Mouse (Mus musculus): ENCODE results near the gene Syce2.
A peak's percentile ranks its signal among the peaks of the same experiment; 100 is the strongest.
"Not testable (repeated sequence)": the region's sequence is repeated elsewhere in the genome, so short reads cannot be mapped to it uniquely, and the experiment has no call there.

Syce2 gene

DNA sequence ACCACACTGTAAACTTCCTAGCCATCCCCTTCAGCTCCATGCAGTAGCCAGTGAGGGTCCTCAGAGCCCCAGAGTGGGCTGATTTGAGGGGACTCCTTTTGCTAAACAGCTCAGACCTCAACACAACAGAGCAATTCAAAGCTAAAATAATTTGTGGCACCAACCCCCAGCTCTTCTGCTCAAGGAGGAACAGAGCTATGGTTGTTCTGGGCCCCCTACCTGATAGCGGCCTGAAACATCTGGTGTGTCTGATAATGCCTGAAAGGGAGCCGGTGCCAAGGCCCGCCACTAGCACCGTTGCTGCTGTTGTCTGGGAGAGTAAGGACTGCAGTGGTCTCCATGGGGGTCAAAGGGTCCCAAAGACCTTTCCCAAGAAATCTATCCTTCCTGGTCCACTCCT, 29.2 kb downstream of the Syce2 start:
- DNase-seq (ENCODE audit: extremely low spot score, low spot score): no peak

DNA sequence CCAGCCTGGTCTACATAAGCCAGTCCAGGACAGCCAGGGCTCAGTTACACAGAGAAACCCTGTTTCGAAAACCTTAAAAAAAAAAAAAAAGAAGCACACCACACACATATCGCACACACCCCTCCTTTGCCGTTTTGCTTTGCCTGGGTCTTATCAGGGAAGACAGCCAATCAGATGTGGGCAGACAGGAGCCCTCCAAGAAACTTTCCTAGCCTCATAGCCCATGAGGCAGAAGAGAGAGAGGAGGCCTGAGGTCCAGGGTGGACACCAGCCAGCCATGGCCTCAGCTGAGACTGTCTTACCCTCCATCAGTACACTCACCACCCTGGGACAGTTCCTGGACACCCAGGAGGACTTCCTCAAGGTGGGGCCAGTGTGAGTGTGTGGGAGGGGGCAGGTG, 29.8 kb downstream of the Syce2 start, which contains the start of gene Klf1:
Gene Klf1, plus strand, starts transcription at position 177 of the 400 bp plus-strand sequence.
- DNase-seq (ENCODE audit: extremely low spot score, low spot score): no peak

DNA sequence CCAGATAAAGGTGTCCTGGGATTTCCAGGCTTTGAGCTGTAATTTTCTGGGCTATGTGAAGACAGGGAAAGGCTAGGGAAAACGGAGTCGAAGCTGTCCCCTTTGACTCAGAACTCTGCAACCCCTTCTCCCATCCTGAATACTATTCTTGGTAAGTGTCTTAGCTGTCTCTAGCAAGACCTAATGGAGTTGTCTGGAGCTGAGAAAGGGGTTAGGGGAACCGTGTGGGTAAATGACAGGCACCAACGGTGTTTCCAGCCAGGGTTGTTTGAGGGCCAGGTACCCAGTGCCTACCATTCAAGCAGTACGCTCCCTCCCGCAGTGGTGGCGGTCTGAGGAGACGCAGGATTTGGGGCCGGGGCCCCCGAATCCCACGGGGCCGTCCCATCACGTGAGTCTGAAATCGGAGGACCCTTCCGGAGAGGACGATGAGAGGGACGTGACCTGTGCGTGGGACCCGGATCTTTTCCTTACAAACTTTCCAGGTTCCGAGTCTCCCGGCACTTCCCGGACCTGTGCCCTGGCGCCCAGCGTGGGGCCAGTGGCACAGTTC, 30.5 kb downstream of the Syce2 start:
- no peak for DNase-seq (ENCODE audit: extremely low spot score, low spot score)

GRCm38 (mm10) chr8:84902920-84903661, 31.2 kb downstream of the Syce2 start:
- peak; percentile 93 for DNase-seq (ENCODE audit: extremely low spot score, low spot score)

DNA sequence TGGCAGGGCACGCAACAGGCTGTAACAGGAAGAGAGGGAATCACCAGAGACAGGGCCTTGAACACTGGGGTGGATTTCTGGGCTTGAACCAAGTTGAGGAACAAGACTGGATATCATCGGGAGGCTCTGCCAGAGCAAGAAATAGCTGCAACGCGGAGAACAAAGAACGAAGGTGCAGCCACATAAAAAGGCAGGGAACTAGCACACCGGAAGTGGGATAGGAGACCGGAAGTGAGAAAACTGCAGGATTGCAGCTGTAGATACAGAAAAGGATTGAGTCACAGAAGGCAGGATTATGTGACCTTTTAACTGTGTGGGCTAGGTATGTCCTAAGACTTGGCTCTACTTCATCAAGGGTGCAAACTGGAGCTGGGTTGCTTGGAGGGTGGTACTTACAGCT, 32.4 kb downstream of the Syce2 start:
- DNase-seq (ENCODE audit: extremely low spot score, low spot score): no peak

- DNase-seq (ENCODE audit: extremely low spot score, low spot score): no peak
Measured at GRCm38 (mm10) chr8:84907037-84907436, 35.1 kb downstream of the Syce2 start.

- no peak for DNase-seq (ENCODE audit: extremely low spot score, low spot score)
Measured at GRCm38 (mm10) chr8:84907493-84907892, 35.6 kb downstream of the Syce2 start.

DNA sequence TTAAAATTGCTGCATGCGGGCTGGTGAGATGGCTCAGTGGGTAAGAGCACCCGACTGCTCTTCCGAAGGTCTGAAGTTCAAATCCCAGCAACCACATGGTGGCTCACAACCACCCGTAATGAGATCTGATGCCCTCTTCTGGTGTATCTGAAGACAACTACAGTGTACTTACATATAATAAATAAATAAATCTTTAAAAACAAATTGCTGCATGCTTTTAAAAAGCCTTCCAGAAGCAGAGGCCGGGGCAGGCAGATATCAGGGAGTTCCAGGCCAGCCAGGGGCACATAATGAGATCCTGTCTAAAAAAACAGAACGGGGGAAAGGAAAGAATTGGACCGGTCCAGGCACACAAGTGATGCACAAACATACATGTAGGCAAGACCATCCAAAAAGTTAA, 36.1 kb downstream of the Syce2 start:
- not testable (repeated sequence) for DNase-seq (ENCODE audit: extremely low spot score, low spot score)

- DNase-seq (ENCODE audit: extremely low spot score, low spot score): peak; percentile 92
Measured at GRCm38 (mm10) chr8:84908421-84909161, 36.7 kb downstream of the Syce2 start, which contains the start of gene Dnase2a. Dnase2a (plus strand) TSS chr8:84908560.

GRCm38 (mm10) chr8:84909162-84909767, 37.4 kb downstream of the Syce2 start:
- no peak for DNase-seq (ENCODE audit: extremely low spot score, low spot score)

GRCm38 (mm10) chr8:84909949-84910348, 38.0 kb downstream of the Syce2 start:
- no peak for DNase-seq (ENCODE audit: extremely low spot score, low spot score)

DNA sequence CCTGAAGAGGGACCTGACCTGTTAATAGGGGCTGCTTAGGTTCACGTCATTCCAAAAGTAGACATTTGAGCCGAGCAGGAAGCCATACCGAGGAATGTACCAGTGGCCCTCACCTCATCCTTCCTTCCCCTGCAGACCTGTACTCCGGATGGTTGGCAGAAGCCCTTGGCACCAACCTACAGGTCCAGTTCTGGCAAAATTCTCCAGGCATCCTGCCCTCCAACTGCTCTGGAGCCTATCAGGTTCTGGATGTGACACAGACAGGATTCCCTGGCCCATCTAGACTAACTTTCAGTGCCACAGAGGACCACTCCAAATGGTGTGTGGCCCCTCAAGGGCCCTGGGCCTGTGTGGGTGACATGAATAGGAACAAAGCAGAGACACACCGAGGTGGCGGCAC, 38.6 kb downstream of the Syce2 start:
- DNase-seq (ENCODE audit: extremely low spot score, low spot score): no peak

DNA sequence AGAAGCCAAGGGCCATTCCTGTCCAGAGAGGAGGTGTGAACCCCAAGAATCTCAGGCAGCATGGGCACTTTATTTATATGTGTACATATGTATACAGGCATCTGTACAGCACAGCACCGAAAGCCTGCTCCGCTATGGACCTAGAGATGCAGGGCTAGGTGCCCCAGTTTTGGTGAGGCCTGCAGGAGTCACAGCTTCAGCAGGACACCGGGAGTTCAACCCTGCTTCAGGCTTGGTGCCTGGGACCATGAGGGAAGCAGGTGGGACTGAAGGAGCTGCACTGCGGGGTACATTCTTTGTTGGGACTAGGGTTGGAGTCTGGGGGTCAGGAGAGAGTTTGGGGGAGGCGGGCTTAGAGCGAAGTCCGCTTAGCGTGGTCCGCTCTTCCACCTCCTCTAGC, 39.9 kb downstream of the Syce2 start:
- no peak for DNase-seq (ENCODE audit: extremely low spot score, low spot score)

- no peak for DNase-seq (ENCODE audit: extremely low spot score, low spot score)
Measured at GRCm38 (mm10) chr8:84912391-84912790, 40.5 kb downstream of the Syce2 start.

GRCm38 (mm10) chr8:84912895-84913501, 41.1 kb downstream of the Syce2 start:
- peak; percentile 61 for DNase-seq (ENCODE audit: extremely low spot score, low spot score)

DNA sequence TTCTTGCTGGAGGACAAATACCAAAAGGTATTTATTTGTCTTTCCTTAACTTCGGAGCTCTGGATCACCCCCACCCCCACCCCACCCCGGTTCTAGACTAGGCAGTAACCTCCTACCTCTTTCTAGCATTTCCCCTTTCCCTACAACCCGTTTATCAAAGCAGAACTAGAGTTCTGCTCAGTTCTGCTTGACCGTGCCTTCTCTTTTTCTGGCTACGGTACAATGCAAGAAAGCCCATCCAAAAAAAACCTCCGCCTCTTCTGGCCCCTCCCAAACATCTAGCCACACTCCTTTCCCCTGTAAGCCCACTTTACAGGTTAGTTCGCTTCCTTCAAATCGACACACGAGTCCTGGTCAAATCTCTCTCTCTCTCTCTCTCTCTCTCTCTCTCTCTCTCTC, 41.6 kb downstream of the Syce2 start:
- DNase-seq (ENCODE audit: extremely low spot score, low spot score): no peak

DNA sequence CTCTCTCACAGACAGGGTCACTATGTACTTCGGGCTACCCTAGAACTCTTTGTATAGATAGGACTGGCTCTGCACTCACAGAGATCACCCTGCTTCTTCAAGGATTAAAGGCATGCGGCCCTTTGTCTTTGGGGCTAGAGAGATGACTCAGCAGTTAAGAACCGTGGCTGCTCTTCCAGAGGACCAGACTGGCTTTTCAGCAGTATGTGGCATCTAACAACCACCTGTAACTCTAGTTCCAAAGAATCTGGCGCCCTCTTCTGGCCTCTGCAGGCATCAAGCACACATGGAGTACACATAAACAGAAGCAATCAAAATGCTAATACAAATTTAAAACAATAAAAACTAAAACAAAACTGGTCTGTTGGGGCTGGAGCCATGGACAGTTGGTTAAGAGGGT, 42.0 kb downstream of the Syce2 start:
- no peak for DNase-seq (ENCODE audit: extremely low spot score, low spot score)

DNA sequence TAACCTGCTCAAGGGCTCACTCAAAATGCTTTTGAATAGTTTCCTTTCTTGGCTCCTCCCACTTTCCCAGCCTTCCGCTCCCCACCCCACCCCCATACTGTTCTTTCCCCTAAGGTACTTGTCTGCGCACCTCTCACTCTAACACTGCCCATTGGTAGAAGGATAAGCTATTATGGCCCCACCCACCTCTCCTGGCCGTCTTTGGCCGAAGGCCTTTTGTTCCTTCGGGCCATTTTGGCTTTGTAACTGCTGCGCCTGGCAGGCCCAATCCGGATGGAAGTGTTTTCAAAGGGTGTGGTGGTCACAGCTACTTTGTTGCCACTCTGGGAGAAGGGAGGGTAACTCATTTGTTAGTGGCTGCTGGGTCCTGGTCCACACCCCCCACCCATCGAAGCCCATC, 43.4 kb downstream of the Syce2 start:
- no peak for DNase-seq (ENCODE audit: extremely low spot score, low spot score)

DNA sequence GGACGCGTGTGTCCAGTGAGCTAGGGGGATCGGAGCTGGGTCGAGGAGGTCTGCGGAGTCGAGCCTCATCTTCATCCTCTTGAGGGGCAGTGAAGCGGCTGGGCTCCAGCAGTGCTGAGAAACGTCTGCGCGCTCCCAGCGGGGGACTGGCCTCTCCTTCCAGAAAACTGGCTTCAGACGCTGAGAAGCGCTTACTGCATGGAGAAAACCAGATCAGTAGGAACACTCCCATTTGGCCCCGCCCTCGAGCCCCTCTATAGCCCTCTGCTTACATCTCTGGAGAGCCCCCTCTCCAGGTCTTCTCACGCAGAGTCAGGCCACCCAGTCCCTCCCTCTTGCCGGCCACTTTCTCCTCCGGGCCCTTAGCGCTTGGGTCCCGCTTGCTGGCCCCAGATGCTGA, 45.9 kb downstream of the Syce2 start:
- no peak for DNase-seq (ENCODE audit: extremely low spot score, low spot score)

DNA sequence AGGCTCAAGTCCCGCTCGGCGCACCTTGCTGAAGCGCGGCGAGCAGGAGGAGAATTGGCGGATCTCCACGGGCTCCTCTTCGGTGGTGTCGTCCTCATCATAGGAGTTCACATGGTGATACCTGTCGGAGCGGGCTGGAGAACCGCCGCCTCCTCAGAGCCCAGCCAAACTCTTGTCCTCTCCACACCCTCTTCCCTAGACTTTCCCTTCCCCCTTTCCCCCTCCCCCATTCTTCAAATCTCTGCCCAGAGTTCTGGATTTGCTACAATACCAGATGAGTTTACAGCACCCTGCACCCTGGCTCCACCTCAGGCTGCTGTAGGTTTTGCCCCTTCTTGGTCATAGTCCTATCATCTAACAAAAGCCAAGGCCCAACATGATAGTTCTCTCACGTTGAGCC, 46.7 kb downstream of the Syce2 start:
- DNase-seq (ENCODE audit: extremely low spot score, low spot score): no peak

- no peak for DNase-seq (ENCODE audit: extremely low spot score, low spot score)
Measured at GRCm38 (mm10) chr8:84921596-84921995, 49.7 kb downstream of the Syce2 start.

GRCm38 (mm10) chr8:84925557-84925956, 53.6 kb downstream of the Syce2 start:
- DNase-seq (ENCODE audit: extremely low spot score, low spot score): no peak
